Mouse (Mus musculus) forebrain, embryonic 11.5 days (tissue): ENCODE data around the gene Bbip1. TPM values are rescaled to one million over a fixed set of nuclear protein-coding genes. Genes with fewer than 3 reads are reported as not detected.
A peak's percentile ranks its signal among the peaks of the same experiment; 100 is the strongest.

ENCODE experiments used
- ATAC-seq: fragments of 200-750 bp; cut with Nextera tagmentation; replicated peaks from 2 replicates; pipeline ENCODE4 v1.8.0; 2017; ENCODE audit warnings: moderate TSS enrichment; ENCODE audit not compliant: low FRiP score
- DNase-seq: peaks from one replicate; pipeline ENCODE4 v3.0.0-alpha.2; 2017; ENCODE audit warnings: low spot score
- H3K27ac ChIP-seq: fragments of 300-500 bp; sonication (generic); 2 replicates; pipeline ENCODE4 v1.5.1; 2014; ENCODE audit warnings: low read depth, low read length
- H3K27me3 ChIP-seq: fragments of 300-500 bp; sonication (generic); 2 replicates; pipeline ENCODE4 v1.6.1; 2014; ENCODE audit warnings: mild to moderate bottlenecking, low read length, mixed read lengths; ENCODE audit not compliant: control insufficient read depth, insufficient read depth
- H3K36me3 ChIP-seq: fragments of 300-500 bp; sonication (generic); 2 replicates; pipeline ENCODE4 v1.6.1; 2014; ENCODE audit warnings: mild to moderate bottlenecking, low read length, moderate library complexity, mixed read lengths; ENCODE audit not compliant: control insufficient read depth, insufficient read depth
- H3K4me1 ChIP-seq: fragments of 300-500 bp; sonication (generic); replicated peaks from 2 replicates; pipeline ENCODE4 v1.6.1; 2014; ENCODE audit warnings: low read length, mixed read lengths; ENCODE audit not compliant: control insufficient read depth, insufficient read depth
- H3K4me2 ChIP-seq: fragments of 300-500 bp; sonication (generic); 2 replicates; pipeline ENCODE4 v1.6.1; 2014; ENCODE audit warnings: low read depth, mild to moderate bottlenecking, low read length, moderate library complexity, mixed read lengths; ENCODE audit not compliant: severe bottlenecking
- H3K4me3 ChIP-seq: fragments of 300-500 bp; sonication (generic); 2 replicates; pipeline ENCODE4 v1.5.1; 2014; ENCODE audit warnings: low read depth, low read length
- H3K9ac ChIP-seq: fragments of 300-500 bp; sonication (generic); 2 replicates; pipeline ENCODE4 v1.6.1; 2014; ENCODE audit warnings: low read length
- H3K9me3 ChIP-seq: fragments of 300-500 bp; sonication (generic); 2 replicates; pipeline ENCODE4 v1.6.1; 2016; ENCODE audit warnings: low read length, mixed read lengths; ENCODE audit not compliant: control insufficient read depth
- WGBS: fragments of 180-500 bp; shearing (Covaris S2); extraction: QIAGEN DNeasy Blood & Tissue Kit; methylation state at CpG from one replicate; pipeline ENCODE4 v1.1.7; 2014; 5-methylcytosine and 5-hydroxymethylcytosine counted together
- polyA plus RNA-seq: library from polyadenylated mRNA; unstranded; fragments of >200 nt; fragmentation: Nextera tagmentation; extraction: Ambion mirVana; gene quantifications from 2 replicates; pipeline ENCODE4 v1.2.1, GENCODE M21; 2014

The Bbip1 gene
- polyA plus RNA-seq: 127 and 138 TPM in 2 replicates

DNA sequence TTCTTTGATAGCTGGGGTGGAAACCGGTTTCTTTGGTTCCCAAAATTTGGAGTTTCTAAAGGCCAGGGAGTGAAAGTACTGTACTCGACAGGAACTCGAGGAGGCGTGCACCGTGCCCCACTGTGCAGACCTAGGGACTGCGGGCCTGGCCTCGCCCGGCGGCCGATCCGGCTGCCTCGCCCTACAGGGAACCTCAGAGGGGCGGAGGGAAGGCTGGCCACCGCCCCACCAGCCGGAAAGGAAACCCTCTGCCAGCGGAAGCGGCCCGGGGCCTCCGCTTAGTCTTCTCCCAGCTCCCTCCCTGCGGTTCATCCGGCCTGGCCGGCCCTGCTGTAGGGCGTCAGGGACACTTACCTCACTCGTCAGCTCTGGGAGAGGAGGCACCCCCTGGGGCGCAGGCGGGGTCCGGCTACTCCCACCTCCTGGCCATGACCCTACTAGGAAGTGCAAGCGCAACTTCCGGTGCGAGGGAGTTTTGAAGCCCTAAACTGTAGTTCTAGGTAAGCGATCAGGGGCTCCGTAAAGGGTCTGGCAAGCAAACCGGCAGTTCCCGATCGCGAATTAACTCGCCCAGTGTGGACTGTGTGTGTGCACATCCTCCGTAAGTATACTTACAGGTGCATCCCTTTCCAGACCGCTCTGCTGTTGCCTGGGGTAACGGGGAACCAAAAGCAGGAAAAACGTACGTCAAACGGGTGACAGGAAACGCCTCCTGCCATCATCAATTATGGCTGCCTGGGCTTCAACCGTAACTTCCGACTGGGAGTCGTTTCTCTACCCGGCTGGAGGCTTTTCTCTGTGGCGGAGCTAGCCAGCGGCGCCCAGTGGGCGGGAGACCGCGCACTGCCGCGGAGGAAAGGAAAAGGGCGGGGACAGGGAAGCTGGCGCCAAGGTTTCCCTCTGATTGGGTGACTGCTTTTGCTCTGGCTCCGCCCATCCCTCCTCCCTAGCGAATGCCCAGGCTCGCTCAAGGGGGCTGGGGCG lies at the start of gene Bbip1, which contains the start of gene Shoc2:
Gene Bbip1 (minus strand): TSS at position 826 of the 984 bp plus-strand sequence.
Gene Shoc2 (plus strand): TSS at position 505 of the 984 bp plus-strand sequence.
- WGBS: under 1% methylated on average over 59 of the region's 62 CpGs
- Histone ChIP-seq H3K9me3 (no peaks in the 10 kb centered on the region), H3K9ac (peak within 1 kb of the TSS; percentile 95), H3K36me3 (no peaks in the 10 kb centered on the region), H3K4me3 (peak within 1 kb of the TSS; percentile 98), H3K4me1 (peaks cover 7% of the 10 kb centered on the region; the same call in 1 of the 2 replicates), H3K4me2 (peak within 1 kb of the TSS; percentile 68), H3K27ac (peak within 1 kb of the TSS; percentile 97), H3K27me3 (no peaks in the 10 kb centered on the region)
- DNase-seq (peak; percentile 99), ATAC-seq (peak; percentile 95)

DNA sequence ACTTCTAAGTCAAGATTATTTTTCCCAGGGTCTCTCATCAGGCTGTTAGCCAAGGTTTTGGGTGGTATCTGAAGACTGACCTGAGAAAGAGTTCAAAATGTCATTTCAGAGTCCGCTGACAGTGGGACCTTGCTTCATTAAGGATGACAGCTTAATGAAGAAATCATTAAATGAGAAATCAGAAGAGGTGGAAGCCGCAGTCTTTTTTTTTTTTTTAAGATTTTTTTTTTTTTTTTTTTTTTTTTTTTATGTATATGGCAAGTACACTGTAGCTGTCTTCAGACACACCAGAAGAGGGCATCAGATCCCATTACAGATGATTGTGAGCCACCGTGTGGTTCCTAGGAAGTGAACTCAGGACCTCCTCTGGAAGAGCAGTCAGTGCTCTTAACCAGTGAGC lies 49.4 kb upstream of the Bbip1 start:
- no peaks in the 10 kb centered on the region for H3K4me1 ChIP-seq
- H3K4me2 ChIP-seq: no peak overlapping the region
- no peak overlapping the region for H3K27ac ChIP-seq
- no peak overlapping the region for H3K4me3 ChIP-seq
- H3K9me3 ChIP-seq: no peaks in the 10 kb centered on the region
- no peak overlapping the region for H3K9ac ChIP-seq
- H3K36me3 ChIP-seq: no peaks in the 10 kb centered on the region
- WGBS: 85% methylated on average over 3 of the region's 3 CpGs
- DNase-seq (no peak), ATAC-seq (no peak)
- H3K27me3 ChIP-seq: no peaks in the 10 kb centered on the region

DNA sequence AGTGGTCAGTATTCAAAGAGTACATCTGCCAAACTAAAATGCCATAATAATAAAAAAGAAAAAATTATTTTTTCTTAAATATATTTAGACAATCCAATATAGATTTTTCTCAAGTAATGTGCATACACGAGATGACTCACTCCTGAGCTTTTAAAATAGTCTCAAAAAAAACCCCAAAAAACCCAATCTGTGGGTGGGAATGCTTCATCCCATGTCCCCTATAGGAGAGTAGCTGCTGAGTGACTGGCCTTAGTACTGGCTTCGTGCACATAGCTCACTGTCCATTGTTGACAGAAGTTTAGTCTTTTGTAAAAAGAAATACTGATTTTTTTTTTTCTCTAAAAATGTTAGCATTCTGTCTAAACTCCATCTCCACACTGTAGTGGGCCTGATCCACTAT lies 46.1 kb upstream of the Bbip1 start:
- ATAC-seq (no peak), DNase-seq (no peak)
- H3K27me3 ChIP-seq: no peaks in the 10 kb centered on the region
- H3K27ac ChIP-seq: no peak overlapping the region
- H3K4me1 ChIP-seq: no peaks in the 10 kb centered on the region
- WGBS: 86% methylated on average over 2 of the region's 2 CpGs
- H3K9me3 ChIP-seq: no peaks in the 10 kb centered on the region
- no peak overlapping the region for H3K4me3 ChIP-seq
- H3K9ac ChIP-seq: no peak overlapping the region
- no peaks in the 10 kb centered on the region for H3K36me3 ChIP-seq
- H3K4me2 ChIP-seq: no peak overlapping the region

DNA sequence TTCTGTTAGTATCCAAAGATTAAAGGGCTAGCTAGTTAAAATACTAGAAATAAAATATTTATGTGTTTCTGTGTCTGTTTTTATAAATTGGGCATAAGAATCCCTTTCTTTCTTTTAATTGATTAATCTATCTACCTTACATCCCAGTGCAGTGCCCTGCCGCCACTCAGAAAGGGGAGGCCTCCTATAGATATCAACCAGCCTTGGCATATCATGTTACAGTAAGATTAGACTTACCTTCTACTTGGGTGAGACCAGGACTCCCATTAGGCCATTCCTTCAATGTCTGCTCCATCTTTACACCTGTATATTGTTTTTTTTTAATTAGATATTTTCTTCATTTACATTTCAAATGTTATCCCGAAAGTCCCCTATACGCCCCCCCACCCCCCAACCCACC lies 40.2 kb upstream of the Bbip1 start:
- DNase-seq (no peak), ATAC-seq (no peak)
- 92% methylated on average over 3 of the region's 3 CpGs for WGBS

DNA sequence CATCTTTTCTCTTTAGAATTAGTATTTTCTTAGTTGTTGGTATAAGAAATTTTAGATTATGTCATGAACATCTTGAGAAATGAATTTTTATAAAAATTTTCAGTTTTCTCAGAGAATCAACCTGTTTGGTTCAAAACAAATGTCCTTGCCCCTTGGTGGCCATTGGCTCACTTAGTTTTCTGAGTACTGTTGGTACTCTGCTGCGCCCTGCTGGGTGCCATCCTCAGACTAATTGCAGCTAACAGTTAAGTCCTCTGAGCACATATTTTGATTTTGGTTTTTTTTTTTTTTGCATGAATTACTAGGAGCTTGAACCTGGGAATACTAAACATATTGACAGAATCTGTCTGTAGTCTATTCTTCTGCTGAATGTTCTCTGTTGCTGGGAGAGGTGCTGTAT lies 38.9 kb upstream of the Bbip1 start:
- WGBS: 95% methylated on average over 1 of the region's 1 CpGs
- Histone ChIP-seq H3K36me3 (no peaks in the 10 kb centered on the region), H3K9me3 (no peaks in the 10 kb centered on the region; the same call in 1 of the 2 replicates), H3K4me1 (no peaks in the 10 kb centered on the region), H3K27me3 (no peaks in the 10 kb centered on the region), H3K4me2 (no peak overlapping the region), H3K4me3 (no peak overlapping the region), H3K27ac (no peak overlapping the region), H3K9ac (no peak overlapping the region)
- DNase-seq (no peak), ATAC-seq (no peak)

More for the DNA sequence above, 40.2 kb upstream of the Bbip1 start:
- no peaks in the 10 kb centered on the region for H3K9me3 ChIP-seq
- no peaks in the 10 kb centered on the region for H3K4me1 ChIP-seq
- H3K4me3 ChIP-seq: no peak overlapping the region
- H3K36me3 ChIP-seq: no peaks in the 10 kb centered on the region
- no peak overlapping the region for H3K9ac ChIP-seq
- no peak overlapping the region for H3K27ac ChIP-seq
- no peak overlapping the region for H3K4me2 ChIP-seq
- no peaks in the 10 kb centered on the region for H3K27me3 ChIP-seq

DNA sequence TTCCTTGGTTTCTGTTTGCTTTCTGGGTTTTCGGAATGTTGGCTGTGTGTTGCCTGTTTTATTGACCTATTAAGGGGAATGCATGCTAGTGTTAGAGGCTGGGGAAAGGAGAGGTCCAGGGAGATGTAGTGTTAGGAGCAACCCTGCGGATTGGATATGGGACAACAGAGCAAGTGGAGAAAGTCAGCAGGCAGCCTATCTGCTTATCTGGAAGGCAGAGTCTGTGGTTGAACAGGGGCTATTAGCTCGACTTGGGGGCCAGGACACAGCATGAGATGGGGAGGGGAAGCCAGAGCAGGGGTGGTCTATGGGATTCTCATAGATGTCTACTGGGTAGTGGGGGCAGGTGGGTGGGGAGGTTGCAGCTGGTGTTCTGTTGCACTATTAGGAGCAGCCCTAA lies 37.6 kb upstream of the Bbip1 start:
- no peak overlapping the region for H3K9ac ChIP-seq
- H3K4me2 ChIP-seq: no peak overlapping the region
- no peaks in the 10 kb centered on the region for H3K4me1 ChIP-seq
- H3K27me3 ChIP-seq: no peaks in the 10 kb centered on the region
- DNase-seq: no peak
- 69% methylated on average over 3 of the region's 3 CpGs for WGBS
- H3K36me3 ChIP-seq: no peaks in the 10 kb centered on the region
- H3K4me3 ChIP-seq: no peak overlapping the region
- no peaks in the 10 kb centered on the region; the same call in 1 of the 2 replicates for H3K9me3 ChIP-seq
- no peak for ATAC-seq
- no peak overlapping the region for H3K27ac ChIP-seq

DNA sequence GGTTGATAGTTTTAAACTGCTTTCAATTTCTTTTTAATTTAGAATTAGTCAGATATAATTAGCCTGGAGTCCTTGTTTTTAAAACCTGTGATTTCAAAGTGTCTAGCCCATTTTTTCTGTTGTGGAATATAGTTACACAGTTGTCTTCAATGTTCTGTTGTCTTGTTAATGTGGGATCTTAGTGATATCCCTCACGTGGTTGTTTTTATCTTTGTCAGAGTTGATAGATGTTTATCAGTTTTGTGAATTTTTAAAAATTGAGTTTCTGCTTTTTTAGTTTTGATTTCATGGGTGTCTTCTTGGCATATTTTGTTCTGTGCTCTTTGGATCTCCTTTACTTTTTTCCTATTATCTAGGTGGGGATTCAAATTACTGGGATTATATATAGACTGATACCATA lies 29.2 kb upstream of the Bbip1 start:
- H3K4me2 ChIP-seq: no peak overlapping the region
- H3K4me3 ChIP-seq: no peak overlapping the region
- no peaks in the 10 kb centered on the region; the same call in 1 of the 2 replicates for H3K9me3 ChIP-seq
- no peak for DNase-seq
- no peak overlapping the region for H3K9ac ChIP-seq
- no peak for ATAC-seq
- 84% methylated on average over 1 of the region's 1 CpGs for WGBS
- H3K36me3 ChIP-seq: no peaks in the 10 kb centered on the region
- no peaks in the 10 kb centered on the region for H3K4me1 ChIP-seq
- H3K27me3 ChIP-seq: no peaks in the 10 kb centered on the region
- H3K27ac ChIP-seq: no peak overlapping the region

DNA sequence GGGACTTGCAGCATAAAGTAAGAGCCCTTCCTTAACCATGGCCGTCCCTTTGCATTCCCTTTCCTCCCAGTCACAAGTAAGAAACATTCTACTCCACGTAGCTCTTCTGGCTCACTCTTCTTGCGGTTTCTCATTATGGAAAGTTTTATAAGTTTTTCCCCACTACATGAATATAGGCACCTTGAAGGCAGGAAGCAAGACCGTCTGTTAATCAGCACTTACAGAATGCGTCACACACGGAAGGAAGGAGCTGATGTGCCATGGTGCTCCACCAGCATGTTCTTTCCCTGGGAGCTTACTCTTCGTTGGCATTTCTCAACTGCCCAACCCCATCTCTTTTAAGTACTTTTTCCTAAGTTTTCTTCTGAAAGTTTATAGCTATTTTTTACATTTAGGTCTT lies 27.5 kb upstream of the Bbip1 start:
- no peak overlapping the region for H3K27ac ChIP-seq
- no peak for DNase-seq

More for the DNA sequence above, 27.5 kb upstream of the Bbip1 start:
- H3K27me3 ChIP-seq: no peaks in the 10 kb centered on the region
- 86% methylated on average over 7 of the region's 7 CpGs for WGBS
- no peaks in the 10 kb centered on the region for H3K4me1 ChIP-seq
- no peak overlapping the region for H3K4me2 ChIP-seq
- H3K9me3 ChIP-seq: no peaks in the 10 kb centered on the region
- ATAC-seq: no peak
- H3K36me3 ChIP-seq: no peaks in the 10 kb centered on the region
- no peak overlapping the region for H3K4me3 ChIP-seq
- no peak overlapping the region for H3K9ac ChIP-seq
